Mouse (Mus musculus): ENCODE data around the gene Numbl.
A peak's percentile ranks its signal among the peaks of the same experiment; 100 is the strongest.

GRCm38 (mm10) chr7:27328648-27329047, 70.4 kb downstream of the Numbl start:
- TF ChIP-seq POLR2A (IDR thresholded peaks at IDR 0.05; ENCODE audit: insufficient read length, low read depth) (no peak), USF1 (IDR thresholded peaks at IDR 0.05; ENCODE audit: low read depth) (no peak), SRF (IDR thresholded peaks at IDR 0.05; ENCODE audit: control insufficient read depth, insufficient read length, low read depth) (no peak), E2F4 (IDR thresholded peaks at IDR 0.05; ENCODE audit: insufficient read depth) (no peak), MYOG (IDR thresholded peaks at IDR 0.05; ENCODE audit: control insufficient read depth in 1 of 3, insufficient read depth in 1 of 3, insufficient read length in 2 of 3, low read depth in 2 of 3) (peak in 1 of 3 experiments; percentile 13)
